Mouse (Mus musculus): ENCODE results near the gene Adam23.

DNA sequence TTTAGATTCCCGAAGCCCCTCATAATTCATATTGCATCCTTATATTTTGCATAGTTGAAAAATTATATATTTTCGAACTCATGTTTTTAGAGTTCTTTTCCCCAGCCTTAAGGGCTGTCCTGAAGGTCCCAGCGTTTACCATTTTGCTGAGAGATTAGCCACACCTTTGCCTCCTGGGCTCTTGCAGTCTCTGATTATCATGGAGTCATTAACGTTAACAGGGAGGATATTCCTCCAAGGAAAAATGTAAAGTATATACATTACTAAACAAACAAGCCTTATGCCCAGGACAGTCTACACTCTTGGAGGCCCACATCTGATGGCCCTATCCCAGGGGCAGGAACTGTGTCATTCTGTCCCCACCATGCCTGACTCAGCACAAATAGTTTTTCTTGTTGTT, 3.1 kb upstream of the Adam23 start:
- TF ChIP-seq POLR2A (IDR thresholded peaks at IDR 0.05; ENCODE audit: borderline replicate concordance, extremely low read depth, insufficient read depth, insufficient read length, poor library complexity, severe bottlenecking) (no peak), CTCF (IDR thresholded peaks at IDR 0.05; ENCODE audit: borderline replicate concordance, extremely low read depth, insufficient read depth, insufficient read length) (no peak)

Data from brain, embryonic 14.5 days (tissue).